Mouse (Mus musculus) heart, embryonic 13.5 days (tissue): ENCODE results near the gene Tek. TPM values are rescaled to one million over a fixed set of nuclear protein-coding genes. Genes with fewer than 3 reads are reported as not detected.

Experiments
- polyA plus RNA-seq: library from polyadenylated mRNA; unstranded; fragments of >200 nt; fragmentation: Nextera tagmentation; extraction: Ambion mirVana; gene quantifications from 2 replicates; pipeline ENCODE4 v1.2.1, GENCODE M21; 2015

Gene Tek
- polyA plus RNA-seq, 1 experiment from 2014 or later = 44.6 TPM

Other genes with a start within 250 kb of the Tek start
- not detected in 2 replicates for gene Gm10306, start 182.7 kb upstream of the Tek start, polyA plus RNA-seq
- 10.1 and 11.1 TPM in 2 replicates for gene Caap1, start 182.5 kb upstream of the Tek start, polyA plus RNA-seq
- 47.4 and 52.6 TPM in 2 replicates for gene Plaa, start 136.0 kb upstream of the Tek start, polyA plus RNA-seq
- 12.7 and 14.7 TPM in 2 replicates for gene Ift74, start 124.8 kb upstream of the Tek start, polyA plus RNA-seq
- 0.17 and 0.28 TPM in 2 replicates for gene Lrrc19, start 89.1 kb upstream of the Tek start, polyA plus RNA-seq
- gene Eqtn, start 189.6 kb downstream of the Tek start, polyA plus RNA-seq = 0.17 TPM in 1 of 2 replicates, not detected in the other
- gene Mysm1, start 239.8 kb downstream of the Tek start, polyA plus RNA-seq = 17.5 and 17.7 TPM in 2 replicates